Mouse (Mus musculus) CH12.LX (cell line): Measurements from ENCODE around the gene Pakap.

ENCODE experiments used
- BHLHE40 ChIP-seq: IDR thresholded peaks from 2 replicates; pipeline ENCODE4 v1.6.1; 2011; ENCODE audit warnings: mild to moderate bottlenecking, low read depth, low read length, improper control_type of control experiment
- CTCF ChIP-seq, 2 experiments: IDR thresholded peaks in 1 of 2; conservative IDR thresholded peaks in 1 of 2; 2 replicates each; pipeline ENCODE4 v1.5.1; 2011 to 2012; ENCODE audit warnings: low read depth in 2 of 2, low read length in 2 of 2, improper control_type of control experiment in 1 of 2, inconsistent platforms in 1 of 2, mild to moderate bottlenecking in 1 of 2, moderate library complexity in 1 of 2
- ETS1 ChIP-seq: conservative IDR thresholded peaks from 2 replicates; pipeline ENCODE4 v1.6.1; 2012; ENCODE audit warnings: low read depth, mild to moderate bottlenecking, inconsistent platforms, low read length, improper control_type of control experiment, moderate library complexity
- MXI1 ChIP-seq: IDR thresholded peaks from 2 replicates; pipeline ENCODE4 v1.6.1; 2011; ENCODE audit warnings: mild to moderate bottlenecking, low read depth, low read length, improper control_type of control experiment
- MYC ChIP-seq: IDR thresholded peaks from 2 replicates; pipeline ENCODE4 v1.6.1; 2011; ENCODE audit warnings: low read depth, mild to moderate bottlenecking, improper control_type of control experiment, low read length
- NELFE ChIP-seq: IDR thresholded peaks from 2 replicates; pipeline ENCODE4 v1.6.1; 2011; ENCODE audit warnings: low read depth, low read length, improper control_type of control experiment
- POLR2A ChIP-seq: IDR thresholded peaks from 2 replicates; pipeline ENCODE4 v1.6.1; 2011; ENCODE audit warnings: low read depth, mild to moderate bottlenecking, improper control_type of control experiment, low read length
- RCOR1 ChIP-seq: conservative IDR thresholded peaks from 2 replicates; pipeline ENCODE4 v1.6.1; 2012; ENCODE audit warnings: low read depth, mild to moderate bottlenecking, inconsistent platforms, low read length, improper control_type of control experiment
- TCF12 ChIP-seq: IDR thresholded peaks from 2 replicates; pipeline ENCODE4 v1.6.1; 2014; ENCODE audit warnings: low read depth, mild to moderate bottlenecking, inconsistent platforms, low read length, improper control_type of control experiment
- UBTF ChIP-seq: IDR thresholded peaks from 2 replicates; pipeline ENCODE4 v1.6.1; 2012; ENCODE audit warnings: low read depth, mild to moderate bottlenecking, inconsistent platforms, low read length, improper control_type of control experiment, moderate library complexity
- USF2 ChIP-seq: conservative IDR thresholded peaks from 2 replicates; pipeline ENCODE4 v1.6.1; 2011; ENCODE audit warnings: low read depth, low read length, improper control_type of control experiment

DNA sequence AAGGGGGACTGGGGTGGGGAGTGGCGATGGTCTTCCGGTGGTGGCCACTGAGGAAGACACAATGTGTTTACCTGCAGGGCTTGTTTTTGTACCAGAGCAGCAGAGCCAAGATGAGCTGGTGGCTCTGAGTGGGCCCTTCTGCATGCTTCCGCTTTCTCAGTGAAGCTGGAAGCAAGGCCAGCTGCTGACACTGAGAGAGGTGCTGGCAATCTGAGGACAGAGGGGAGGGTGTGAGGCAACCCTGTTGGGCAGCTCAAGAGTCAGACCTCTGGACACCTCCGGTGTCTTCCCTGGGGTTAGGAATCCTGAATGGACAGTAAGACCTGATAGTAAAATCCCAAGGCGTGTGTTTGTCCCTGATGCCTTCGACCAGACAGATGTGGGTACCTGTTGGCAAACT is 32.0 kb downstream of the Pakap start:
- no peak for TF ChIP-seq MXI1
- no peak for TF ChIP-seq CTCF (conservative IDR thresholded peaks at IDR 0.05 in 1 of 2, IDR thresholded peaks at IDR 0.05 in 1 of 2; ENCODE audit: low read depth in 2 of 2, low read length in 2 of 2)
- TF ChIP-seq UBTF: no peak
- no peak for TF ChIP-seq RCOR1
- no peak for TF ChIP-seq NELFE
- no peak for TF ChIP-seq POLR2A
- no peak for TF ChIP-seq USF2
- TF ChIP-seq MYC: no peak
- TF ChIP-seq ETS1: no peak
- TF ChIP-seq TCF12: no peak
- no peak for TF ChIP-seq BHLHE40
